13 mouse cellular contexts compared by ENCODE assay signal in genomic region chr16:20444831-20445388, GRCm38 (mm10).
"Had no signal": no experiment of that assay in that cellular context is flagged by ENCODE, and none has a peak within 500 bp of the region (broad histone marks: within the 10 kb centered on the region; RNA-seq: fewer than 3 reads in every experiment).

No protein-coding gene starts in this region.

- H3K36me3 ChIP-seq: kidney, embryonic 15.5 days; limb, embryonic 13.5 days; midbrain, embryonic 10.5 days; midbrain, embryonic 15.5 days; neural tube, embryonic 15.5 days had no signal

- ATAC-seq: midbrain, embryonic 15.5 days had no signal

- H3K4me3 ChIP-seq: kidney, embryonic 15.5 days; limb, embryonic 13.5 days; midbrain, embryonic 10.5 days; midbrain, embryonic 15.5 days; neural tube, embryonic 15.5 days had no signal

- H3K9ac ChIP-seq: kidney, embryonic 15.5 days; limb, embryonic 13.5 days; liver, embryonic 14.5 days; midbrain, embryonic 15.5 days; neural tube, embryonic 15.5 days had no signal

- H3K27me3 ChIP-seq: kidney, embryonic 15.5 days; limb, embryonic 13.5 days; midbrain, embryonic 15.5 days; neural tube, embryonic 15.5 days had no signal

- H3K27ac ChIP-seq: kidney, embryonic 15.5 days; limb, embryonic 13.5 days; liver, embryonic 14.5 days; midbrain, embryonic 10.5 days; midbrain, embryonic 15.5 days; neural tube, embryonic 15.5 days had no signal

- H3K4me1 ChIP-seq: kidney, embryonic 15.5 days; limb, embryonic 13.5 days; midbrain, embryonic 15.5 days; neural tube, embryonic 15.5 days had no signal

- DNase-seq: kidney, postnatal 14 days; left cerebral cortex, postnatal 4 days; lung, adult 18-20 months; right cerebral cortex, postnatal 4 days; spleen, adult 18-20 months; thymus, adult 2 months; thymus, postnatal 25 days had no signal

- H3K4me2 ChIP-seq: kidney, embryonic 15.5 days; limb, embryonic 13.5 days; midbrain, embryonic 15.5 days; neural tube, embryonic 15.5 days had no signal

- H3K9me3 ChIP-seq: kidney, embryonic 15.5 days; limb, embryonic 13.5 days; midbrain, embryonic 15.5 days; neural tube, embryonic 15.5 days had no signal
